Mouse (Mus musculus): ENCODE results near the gene Asic2.

DNA sequence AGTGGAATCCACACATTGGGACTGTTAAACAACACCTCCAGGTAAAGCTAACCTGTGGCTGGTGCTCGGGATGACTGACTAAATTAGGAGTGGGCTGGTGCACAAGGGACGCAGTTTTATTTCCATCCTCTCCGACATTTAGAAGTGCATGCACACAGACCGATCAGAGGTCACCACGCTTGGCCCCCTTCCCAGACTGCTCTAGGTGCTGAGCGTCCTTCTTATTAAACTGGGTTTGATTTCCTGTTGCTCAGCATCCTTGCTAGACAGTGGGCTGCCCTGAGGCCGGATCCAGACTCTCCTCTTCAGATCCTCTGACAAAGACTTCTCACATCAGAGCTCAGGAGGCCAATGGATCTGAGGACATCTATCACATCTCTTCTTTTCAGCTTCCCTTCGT, 596.7 kb downstream of the Asic2 start:
- TF ChIP-seq CTCF (IDR thresholded peaks at IDR 0.05; ENCODE audit: low read depth) (no peak), EP300 (IDR thresholded peaks at IDR 0.05; ENCODE audit: low read depth) (no peak)
